Mouse (Mus musculus) heart, postnatal 0 days (tissue): ENCODE data around the gene Cyp2d22.

Source experiments
- CTCF ChIP-seq: IDR thresholded peaks from 2 replicates; pipeline ENCODE4 v1.5.1; 2016; ENCODE audit warnings: antibody characterized with exemption, control low read depth, low read depth
- EP300 ChIP-seq: IDR thresholded peaks from 2 replicates; pipeline ENCODE4 v1.6.1; 2016; ENCODE audit warnings: antibody characterized with exemption, low read depth

- TF ChIP-seq CTCF (no peak), EP300 (no peak)
These were observed 21.5 kb upstream of the Cyp2d22 start for GRCm38 (mm10) chr15:82401516-82401915.
